In the genomic region with DNA sequence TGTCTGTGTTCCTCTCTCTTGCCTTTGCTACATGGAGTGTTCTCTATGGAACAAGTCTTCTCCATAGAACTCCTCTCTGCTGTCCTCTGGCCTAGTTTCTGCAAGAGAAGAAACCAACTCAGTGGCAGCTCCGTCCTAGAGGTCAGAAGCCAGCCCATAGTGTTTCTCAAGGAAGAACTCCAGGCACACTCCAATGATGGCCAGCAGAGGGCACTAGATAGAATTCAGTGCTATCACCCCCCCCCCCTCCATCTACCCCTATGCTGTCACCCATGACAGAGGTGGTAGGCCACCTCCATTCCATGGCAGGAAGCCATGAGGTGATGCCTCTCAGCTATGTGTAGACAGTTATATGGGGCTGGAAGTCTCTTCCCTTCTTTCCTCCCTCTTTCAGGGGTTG, we compare ENCODE assay signal across 14 mouse cellular contexts.
DNase-seq lines count a peak whose midpoint lies in the region; ATAC-seq and TF ChIP-seq lines count a peak whose summit lies in the region.
"Had no signal": no experiment of that assay in that cellular context is flagged by ENCODE, and none has a peak within 500 bp of the region (broad histone marks: within the 10 kb centered on the region; RNA-seq: fewer than 3 reads in every experiment).

No protein-coding gene starts in this region.

- H3K4me3 ChIP-seq in kidney, embryonic 14.5 days (ENCODE audit: low read length), result no peak overlapping the region
- no peak overlapping the region for H3K4me3 ChIP-seq in E14TG2a.4 (replicated peaks; ENCODE audit: low read length)
- H3K4me3 ChIP-seq: embryonic facial prominence, embryonic 12.5 days; myocyte had no signal

- H3K27me3 ChIP-seq in kidney, embryonic 14.5 days (ENCODE audit: control insufficient read depth, insufficient read depth, low read length), result peaks cover 3% of the 10 kb centered on the region
- no peaks in the 10 kb centered on the region; the same call in 1 of the 2 replicates for H3K27me3 ChIP-seq in E14TG2a.4 (ENCODE audit: insufficient read depth, low read length)

- no peak overlapping the region for H3K4me2 ChIP-seq in kidney, embryonic 14.5 days (replicated peaks; ENCODE audit: low read depth, low read length)
- H3K4me2 ChIP-seq: embryonic facial prominence, embryonic 12.5 days had no signal

- peaks cover 14% of the 10 kb centered on the region for H3K4me1 ChIP-seq in kidney, embryonic 14.5 days (ENCODE audit: control insufficient read depth, insufficient read depth, low read length)
- no peaks in the 10 kb centered on the region for H3K4me1 ChIP-seq in E14TG2a.4 (replicated peaks; ENCODE audit: low read depth, low read length)

- peak; percentile 66 for DNase-seq in heart, adult 11 months
- DNase-seq in heart, adult 8-10 months (ENCODE audit: low spot score), result no peak
- peak; percentile 15 for DNase-seq in kidney, postnatal 10 days
- peak; percentile 24 for DNase-seq in R1 (ENCODE audit: low read depth, low spot score)
- no peak for DNase-seq in spleen, postnatal 36 days (ENCODE audit: low spot score in 2 of 2)
- no peak for DNase-seq in cerebellum, adult 9-11 months
- DNase-seq: B cell, adult 2 months; cerebellum, adult 2 months; left cerebral cortex, postnatal 4 days; right cerebral cortex, postnatal 14 days had no signal

- no peaks in the 10 kb centered on the region for H3K9me3 ChIP-seq in kidney, embryonic 14.5 days (ENCODE audit: control insufficient read depth, low read length)
- H3K9me3 ChIP-seq in E14TG2a.4 (ENCODE audit: low read length), result peaks cover 37% of the 10 kb centered on the region
- H3K9me3 ChIP-seq: embryonic facial prominence, embryonic 12.5 days had no signal

- no peak for ATAC-seq in kidney, embryonic 14.5 days (ENCODE audit: low FRiP score, low TSS enrichment)

- 82% methylated on average over 1 of the region's 1 CpGs for WGBS in kidney, embryonic 14.5 days

- peak; percentile 22 for TF ChIP-seq CTCF in E14TG2a.4 (conservative IDR thresholded peaks at IDR 0.05; ENCODE audit: low read length)

- no peak overlapping the region for H3K9ac ChIP-seq in kidney, embryonic 14.5 days (ENCODE audit: low read depth, low read length)
- H3K9ac ChIP-seq: embryonic facial prominence, embryonic 12.5 days had no signal

- H3K36me3 ChIP-seq in kidney, embryonic 14.5 days (ENCODE audit: control insufficient read depth, insufficient read depth, low read length), result no peaks in the 10 kb centered on the region
- H3K36me3 ChIP-seq in E14TG2a.4 (ENCODE audit: insufficient read depth, low read length), result no peaks in the 10 kb centered on the region
- H3K36me3 ChIP-seq: embryonic facial prominence, embryonic 12.5 days had no signal

- H3K27ac ChIP-seq in kidney, embryonic 14.5 days (ENCODE audit: low read depth, low read length), result no peak overlapping the region
- H3K27ac ChIP-seq: embryonic facial prominence, embryonic 12.5 days had no signal

Comparison
In these comparisons a context has a peak if more than half of its experiments do, and no peak if none do; other contexts are left out.
1. DNase-seq: peak in heart, adult 11 months (single experiment), kidney, postnatal 10 days (single experiment) and R1 (single experiment); none in heart, adult 8-10 months (single experiment), spleen, postnatal 36 days (0 of 2) and cerebellum, adult 9-11 months (single experiment).